Mouse (Mus musculus): ENCODE results near the gene Lipt2. TPM values are rescaled to one million over a fixed set of nuclear protein-coding genes. Genes with fewer than 3 reads are reported as not detected.

Lipt2 gene
- polyA plus RNA-seq, 1 experiment: 11.5 TPM

- H3K27ac ChIP-seq (ENCODE audit: insufficient read depth, low read depth, low read length): no peak overlapping the region
- TF ChIP-seq CTCF (IDR thresholded peaks at IDR 0.05; ENCODE audit: extremely low read depth, insufficient read length, insufficient replicate concordance, low read depth, low read length): no peak
- no peaks in the 10 kb centered on the region for H3K4me1 ChIP-seq (ENCODE audit: control insufficient read depth, insufficient read depth, insufficient read length, low read length)
- WGBS: 89% methylated on average over 3 of the region's 3 CpGs
- H3K27me3 ChIP-seq (ENCODE audit: control insufficient read depth, insufficient read depth, low read length): no peaks in the 10 kb centered on the region
- no peaks in the 10 kb centered on the region for H3K36me3 ChIP-seq (ENCODE audit: control insufficient read depth, insufficient read depth, low read length)
- no peak overlapping the region for H3K4me3 ChIP-seq (ENCODE audit: low read depth, low read length)
These were observed 42.1 kb downstream of the Lipt2 start for GRCm38 (mm10) chr7:100201191-100201590.

GRCm38 (mm10) chr7:100203616-100204015, 44.5 kb downstream of the Lipt2 start:
- Histone ChIP-seq H3K27ac (ENCODE audit: insufficient read depth, low read depth, low read length) (no peak overlapping the region), H3K36me3 (ENCODE audit: control insufficient read depth, insufficient read depth, low read length) (no peaks in the 10 kb centered on the region), H3K4me3 (ENCODE audit: low read depth, low read length) (no peak overlapping the region), H3K4me1 (ENCODE audit: control insufficient read depth, insufficient read depth, insufficient read length, low read length) (no peaks in the 10 kb centered on the region), H3K27me3 (ENCODE audit: control insufficient read depth, insufficient read depth, low read length) (no peaks in the 10 kb centered on the region)
- WGBS: 28% methylated on average over 3 of the region's 3 CpGs
- TF ChIP-seq CTCF (IDR thresholded peaks at IDR 0.05; ENCODE audit: extremely low read depth, insufficient read length, insufficient replicate concordance, low read depth, low read length) (no peak), POLR2A (IDR thresholded peaks at IDR 0.05; ENCODE audit: low read depth, low read length) (no peak)

- H3K27me3 ChIP-seq (ENCODE audit: control insufficient read depth, insufficient read depth, low read length): no peaks in the 10 kb centered on the region
- H3K27ac ChIP-seq (ENCODE audit: insufficient read depth, low read depth, low read length): no peak overlapping the region
- H3K4me1 ChIP-seq (ENCODE audit: control insufficient read depth, insufficient read depth, insufficient read length, low read length): no peaks in the 10 kb centered on the region
- TF ChIP-seq CTCF (IDR thresholded peaks at IDR 0.05; ENCODE audit: extremely low read depth, insufficient read length, insufficient replicate concordance, low read depth, low read length): no peak
- no peak for TF ChIP-seq POLR2A (IDR thresholded peaks at IDR 0.05; ENCODE audit: low read depth, low read length)
- no peaks in the 10 kb centered on the region for H3K36me3 ChIP-seq (ENCODE audit: control insufficient read depth, insufficient read depth, low read length)
- no peak overlapping the region for H3K4me3 ChIP-seq (ENCODE audit: low read depth, low read length)
- WGBS: 90% methylated on average over 6 of the region's 6 CpGs
These were observed 45.8 kb downstream of the Lipt2 start for GRCm38 (mm10) chr7:100204871-100205270.

GRCm38 (mm10) chr7:100206144-100206543, 47.1 kb downstream of the Lipt2 start:
- H3K4me3 ChIP-seq (ENCODE audit: low read depth, low read length): no peak overlapping the region
- H3K4me1 ChIP-seq (ENCODE audit: control insufficient read depth, insufficient read depth, insufficient read length, low read length): no peaks in the 10 kb centered on the region
- no peaks in the 10 kb centered on the region for H3K27me3 ChIP-seq (ENCODE audit: control insufficient read depth, insufficient read depth, low read length)
- H3K27ac ChIP-seq (ENCODE audit: insufficient read depth, low read depth, low read length): no peak overlapping the region
- 89% methylated on average over 2 of the region's 2 CpGs for WGBS
- no peaks in the 10 kb centered on the region for H3K36me3 ChIP-seq (ENCODE audit: control insufficient read depth, insufficient read depth, low read length)
- TF ChIP-seq CTCF (IDR thresholded peaks at IDR 0.05; ENCODE audit: extremely low read depth, insufficient read length, insufficient replicate concordance, low read depth, low read length) (no peak), POLR2A (IDR thresholded peaks at IDR 0.05; ENCODE audit: low read depth, low read length) (no peak)

GRCm38 (mm10) chr7:100207886-100208285, 48.8 kb downstream of the Lipt2 start:
- H3K27ac ChIP-seq (ENCODE audit: insufficient read depth, low read depth, low read length): no peak overlapping the region
- no peak overlapping the region for H3K4me3 ChIP-seq (ENCODE audit: low read depth, low read length)
- no peaks in the 10 kb centered on the region for H3K27me3 ChIP-seq (ENCODE audit: control insufficient read depth, insufficient read depth, low read length)
- TF ChIP-seq CTCF (IDR thresholded peaks at IDR 0.05; ENCODE audit: extremely low read depth, insufficient read length, insufficient replicate concordance, low read depth, low read length) (no peak), POLR2A (IDR thresholded peaks at IDR 0.05; ENCODE audit: low read depth, low read length) (no peak)
- H3K36me3 ChIP-seq (ENCODE audit: control insufficient read depth, insufficient read depth, low read length): no peaks in the 10 kb centered on the region
- H3K4me1 ChIP-seq (ENCODE audit: control insufficient read depth, insufficient read depth, insufficient read length, low read length): no peaks in the 10 kb centered on the region

Other genes with a start within 250 kb of the Lipt2 start
- gene Rnf169, start 178.8 kb upstream of the Lipt2 start, polyA plus RNA-seq (2012; rRNA removed): 1.4 and 2.2 TPM in 2 replicates
- gene Chrdl2, start 153.1 kb upstream of the Lipt2 start, polyA plus RNA-seq (2012; rRNA removed): 0.34 and 0.85 TPM in 2 replicates
- gene Pold3, start 37.7 kb upstream of the Lipt2 start, polyA plus RNA-seq (2012; rRNA removed): 2.4 and 4.2 TPM in 2 replicates
- 94.9 and 97.8 TPM in 2 replicates for gene Kcne3, start 17.2 kb downstream of the Lipt2 start, polyA plus RNA-seq (2012; rRNA removed)
- 1.3 and 1.5 TPM in 2 replicates for gene Pgm2l1, start 68.1 kb downstream of the Lipt2 start, polyA plus RNA-seq (2012; rRNA removed)
- 0.41 and 0.47 TPM in 2 replicates for gene P4ha3, start 126.2 kb downstream of the Lipt2 start, polyA plus RNA-seq (2012; rRNA removed)
- gene C2cd3, start 213.0 kb downstream of the Lipt2 start, polyA plus RNA-seq (2012; rRNA removed): 6.6 and 10.1 TPM in 2 replicates
- 35.1 and 45.8 TPM in 2 replicates for gene Ppme1, start 213.0 kb downstream of the Lipt2 start, polyA plus RNA-seq (2012; rRNA removed)

Measured in small intestine, adult 2 months (tissue).